Comparison of ENCODE assay signal across 10 mouse cellular contexts in genomic region chr7:96869079-96869810, GRCm38 (mm10).
DNase-seq lines count a peak whose midpoint lies in the region; ATAC-seq and TF ChIP-seq lines count a peak whose summit lies in the region.
"Had no signal": no experiment of that assay in that cellular context is flagged by ENCODE, and none has a peak within 500 bp of the region (broad histone marks: within the 10 kb centered on the region; RNA-seq: fewer than 3 reads in every experiment).

No protein-coding gene starts in this region.

- peak; percentile 80 for ATAC-seq in hindbrain, postnatal 0 days
- ATAC-seq in megakaryocyte progenitor cell, adult 5-6 weeks (replicated peaks; ENCODE audit: poor library complexity): no peak

- no peaks in the 10 kb centered on the region for H3K36me3 ChIP-seq in hindbrain, postnatal 0 days (ENCODE audit: insufficient read depth, low read length)
- peaks cover 79% of the 10 kb centered on the region for H3K36me3 ChIP-seq in hindbrain, embryonic 10.5 days

- H3K4me2 ChIP-seq in hindbrain, postnatal 0 days (ENCODE audit: low read depth, low read length): peak overlapping the region; percentile 25; the same call in 1 of the 2 replicates

- H3K9ac ChIP-seq in hindbrain, postnatal 0 days (replicated peaks; ENCODE audit: low read length): no peak overlapping the region

- DNase-seq in hindbrain, postnatal 0 days (ENCODE audit: low spot score): peak; percentile 85
- DNase-seq in hindbrain, embryonic 10.5 days (ENCODE audit: low spot score): no peak
- peak; percentile 70 for DNase-seq in cerebellum, adult 8-10 months
- peak; percentile 16 to 51 for DNase-seq in layer of hippocampus, adult 18-20 months (ENCODE audit: low spot score in 2 of 2)
- DNase-seq in retina, postnatal 7 days (ENCODE audit: low read depth, low spot score): peak; percentile 3
- no peak for DNase-seq in adipocyte (ENCODE audit: low spot score)
- no peak for DNase-seq in lung, adult 18-20 months
- DNase-seq: kidney, postnatal 4 days had no signal

- H3K4me3 ChIP-seq in hindbrain, postnatal 0 days (ENCODE audit: low read length): no peak overlapping the region
- H3K4me3 ChIP-seq in hindbrain, embryonic 10.5 days: no peak overlapping the region

- H3K27me3 ChIP-seq in hindbrain, postnatal 0 days (ENCODE audit: insufficient read depth, low read length): no peaks in the 10 kb centered on the region
- no peaks in the 10 kb centered on the region for H3K27me3 ChIP-seq in hindbrain, embryonic 10.5 days (ENCODE audit: insufficient read depth, poor library complexity, severe bottlenecking)
- H3K27me3 ChIP-seq: CH12.LX had no signal

- H3K27ac ChIP-seq in hindbrain, postnatal 0 days: peak overlapping the region; percentile 6; the same call in 1 of the 2 replicates
- H3K27ac ChIP-seq in hindbrain, embryonic 10.5 days: no peak overlapping the region

- 47% methylated on average over 16 of the region's 16 CpGs for WGBS in hindbrain, postnatal 0 days
- 86% methylated on average over 16 of the region's 16 CpGs for WGBS in hindbrain, embryonic 10.5 days

- 0 out of 2 replicates have a peak, but pooled peaks have one; percentile 2 for TF ChIP-seq CTCF in hindbrain, postnatal 0 days (IDR thresholded peaks at IDR 0.05; ENCODE audit: low read depth)

- H3K9me3 ChIP-seq in hindbrain, postnatal 0 days (ENCODE audit: low read length): no peaks in the 10 kb centered on the region
- no peaks in the 10 kb centered on the region for H3K9me3 ChIP-seq in hindbrain, embryonic 10.5 days

- peaks cover 18% of the 10 kb centered on the region for H3K4me1 ChIP-seq in hindbrain, postnatal 0 days (ENCODE audit: insufficient read depth, low read length)
- peaks cover 20% of the 10 kb centered on the region for H3K4me1 ChIP-seq in hindbrain, embryonic 10.5 days (replicated peaks)

Comparison
In these comparisons a context has a peak if more than half of its experiments do, and no peak if none do; other contexts are left out.
1. DNase-seq: peak in hindbrain, postnatal 0 days (single experiment), cerebellum, adult 8-10 months (single experiment), layer of hippocampus, adult 18-20 months (2 of 2) and retina, postnatal 7 days (single experiment); none in hindbrain, embryonic 10.5 days (single experiment), adipocyte (single experiment) and lung, adult 18-20 months (0 of 2).